In genomic region chr4:35241735-35242134, GRCm38 (mm10) we compare ENCODE assay signal across 22 mouse cellular contexts.
"Had no signal": no experiment of that assay in that cellular context is flagged by ENCODE, and none has a peak within 500 bp of the region (broad histone marks: within the 10 kb centered on the region; RNA-seq: fewer than 3 reads in every experiment).

No protein-coding gene starts in this region.

- H3K9me3 ChIP-seq: limb, embryonic 12.5 days; limb, embryonic 15.5 days; midbrain, embryonic 12.5 days; midbrain, embryonic 15.5 days had no signal

- H3K27ac ChIP-seq: limb, embryonic 12.5 days; limb, embryonic 15.5 days; liver, embryonic 14.5 days; macrophage; midbrain, embryonic 12.5 days; midbrain, embryonic 15.5 days; stomach, postnatal 0 days had no signal

- H3K4me1 ChIP-seq: limb, embryonic 12.5 days; limb, embryonic 15.5 days; midbrain, embryonic 12.5 days had no signal

- H3K36me3 ChIP-seq: limb, embryonic 12.5 days; limb, embryonic 15.5 days; midbrain, embryonic 12.5 days; midbrain, embryonic 15.5 days had no signal

- H3K4me3 ChIP-seq: limb, embryonic 12.5 days; limb, embryonic 15.5 days; midbrain, embryonic 12.5 days; midbrain, embryonic 15.5 days; myocyte had no signal

- H3K4me2 ChIP-seq: limb, embryonic 12.5 days; limb, embryonic 15.5 days; liver, embryonic 11.5 days; lung, embryonic 14.5 days; midbrain, embryonic 12.5 days; midbrain, embryonic 15.5 days had no signal

- H3K27me3 ChIP-seq: limb, embryonic 12.5 days; limb, embryonic 15.5 days; midbrain, embryonic 12.5 days; midbrain, embryonic 15.5 days had no signal

- DNase-seq: kidney, adult 2 months; kidney, postnatal 14 days; kidney, postnatal 4 days; left cerebral cortex, postnatal 4 days; liver, postnatal 0 days; lung, embryonic 14.5 days; right cerebral cortex, adult 18-20 months; right cerebral cortex, postnatal 14 days; right cerebral cortex, postnatal 4 days; thymus, adult 2 months; thymus, postnatal 14 days; thymus, postnatal 4 days had no signal

- H3K9ac ChIP-seq: limb, embryonic 12.5 days; limb, embryonic 15.5 days; liver, embryonic 14.5 days; liver, postnatal 0 days; lung, embryonic 14.5 days; midbrain, embryonic 12.5 days; midbrain, embryonic 15.5 days had no signal

- ATAC-seq: liver, postnatal 0 days; lung, postnatal 0 days; midbrain, embryonic 15.5 days had no signal
